Mouse (Mus musculus): ENCODE measurements around the gene Myo9a. TPM values are rescaled to one million over a fixed set of nuclear protein-coding genes. Genes with fewer than 3 reads are reported as not detected.

Myo9a gene
- polyA plus RNA-seq, 1 experiment from 2014 or later: 11.7 TPM

DNA sequence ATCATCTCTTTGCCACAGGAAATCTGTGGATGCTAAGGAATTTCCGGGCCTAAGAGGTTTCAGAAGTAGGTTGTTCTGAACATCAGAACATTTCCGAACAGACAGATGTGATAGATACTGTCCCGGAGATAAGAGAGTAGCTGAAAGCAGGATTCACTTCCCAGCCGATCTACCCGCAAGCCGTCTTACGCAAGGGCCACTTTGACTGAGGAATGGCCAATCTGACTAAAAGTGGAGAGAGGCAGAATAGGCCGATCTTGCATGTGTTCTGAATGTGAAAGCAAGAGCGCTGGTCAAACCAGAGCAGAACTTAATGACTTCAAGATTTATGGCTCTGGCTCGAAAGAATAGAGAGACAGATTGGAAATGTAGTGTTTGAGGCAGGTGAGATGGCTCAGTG lies 25.2 kb upstream of the Myo9a start:
- 64% methylated on average over 10 of the region's 10 CpGs for WGBS
- H3K9me3 ChIP-seq (replicated peaks): no peaks in the 10 kb centered on the region

DNA sequence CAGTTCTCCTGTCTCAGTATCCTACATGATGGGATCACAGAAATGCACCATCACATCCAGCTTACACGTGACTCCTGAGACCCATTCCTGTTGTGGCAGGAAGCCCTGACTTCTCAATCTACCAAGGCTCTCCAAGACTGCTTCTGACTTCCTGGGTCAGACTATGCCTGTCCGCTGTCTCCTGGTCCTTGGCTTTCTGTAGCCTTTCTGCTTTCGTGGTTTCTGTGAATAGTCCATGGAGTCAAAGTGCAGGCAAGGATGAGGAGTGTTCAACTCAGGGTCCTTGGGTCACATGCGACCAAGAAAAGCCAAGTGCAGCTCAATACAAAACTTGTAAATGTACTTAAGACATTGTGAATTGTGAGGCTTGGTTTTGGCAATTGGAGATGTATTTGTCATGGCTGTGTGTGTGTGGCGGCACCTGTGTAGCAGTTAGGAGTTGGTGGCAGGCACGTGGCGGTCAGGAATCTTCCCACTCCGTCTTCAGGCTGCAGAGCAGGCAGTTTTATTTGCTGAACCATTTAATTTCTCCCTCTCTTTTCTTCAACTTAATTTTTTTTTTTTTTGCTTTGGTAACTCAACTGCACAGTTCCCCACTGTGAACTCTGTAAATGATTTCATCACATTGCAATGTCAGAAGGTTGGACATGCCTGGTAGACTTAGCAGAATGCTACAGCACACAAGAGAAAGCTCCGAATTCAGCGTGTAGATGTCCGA lies 23.0 kb upstream of the Myo9a start:
- no peak overlapping the region for H3K4me3 ChIP-seq
- ATAC-seq (ENCODE audit: insufficient number of reproducible peaks, low FRiP score): no peak
- H3K27ac ChIP-seq (ENCODE audit: poor library complexity, severe bottlenecking): no peak overlapping the region
- H3K27me3 ChIP-seq (replicated peaks): no peaks in the 10 kb centered on the region
- H3K36me3 ChIP-seq: no peaks in the 10 kb centered on the region
- H3K9me3 ChIP-seq (replicated peaks): no peaks in the 10 kb centered on the region
- peaks cover 17% of the 10 kb centered on the region for H3K4me1 ChIP-seq (replicated peaks)
- H3K4me2 ChIP-seq: no peak overlapping the region
- H3K9ac ChIP-seq: no peak overlapping the region
- 77% methylated on average over 11 of the region's 11 CpGs for WGBS

More for the DNA sequence above, 25.2 kb upstream of the Myo9a start:
- Histone ChIP-seq H3K4me2 (no peak overlapping the region), H3K4me1 (replicated peaks) (peaks cover 17% of the 10 kb centered on the region), H3K4me3 (no peak overlapping the region), H3K9ac (no peak overlapping the region), H3K27ac (ENCODE audit: poor library complexity, severe bottlenecking) (no peak overlapping the region), H3K36me3 (no peaks in the 10 kb centered on the region), H3K27me3 (replicated peaks) (no peaks in the 10 kb centered on the region)
- ATAC-seq (ENCODE audit: insufficient number of reproducible peaks, low FRiP score): no peak

DNA sequence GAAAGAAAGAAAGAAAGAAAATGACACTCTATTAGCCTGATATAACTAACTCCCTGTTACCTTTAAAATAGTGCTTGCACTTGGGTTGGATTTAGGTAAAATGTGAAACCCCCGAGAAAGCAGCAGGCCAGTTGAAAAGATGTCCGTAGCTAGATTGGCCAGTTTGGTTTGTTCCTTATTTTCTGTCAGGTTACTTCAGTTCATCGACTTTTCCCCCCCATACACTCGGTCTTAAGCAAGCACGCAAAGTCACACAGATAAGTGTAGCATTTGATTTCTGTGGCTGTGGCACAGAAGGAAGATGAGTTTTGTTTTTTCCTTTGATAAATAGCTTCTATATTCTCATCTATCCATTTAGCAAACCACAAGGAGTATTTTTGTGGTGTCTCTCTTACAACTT lies 19.6 kb upstream of the Myo9a start:
- ATAC-seq (ENCODE audit: insufficient number of reproducible peaks, low FRiP score): no peak
- Histone ChIP-seq H3K27ac (ENCODE audit: poor library complexity, severe bottlenecking) (no peak overlapping the region), H3K27me3 (replicated peaks) (no peaks in the 10 kb centered on the region), H3K9me3 (replicated peaks) (no peaks in the 10 kb centered on the region), H3K4me2 (no peak overlapping the region), H3K9ac (no peak overlapping the region), H3K4me1 (replicated peaks) (peaks cover 15% of the 10 kb centered on the region), H3K4me3 (no peak overlapping the region), H3K36me3 (no peaks in the 10 kb centered on the region)
- WGBS: 82% methylated on average over 5 of the region's 5 CpGs

DNA sequence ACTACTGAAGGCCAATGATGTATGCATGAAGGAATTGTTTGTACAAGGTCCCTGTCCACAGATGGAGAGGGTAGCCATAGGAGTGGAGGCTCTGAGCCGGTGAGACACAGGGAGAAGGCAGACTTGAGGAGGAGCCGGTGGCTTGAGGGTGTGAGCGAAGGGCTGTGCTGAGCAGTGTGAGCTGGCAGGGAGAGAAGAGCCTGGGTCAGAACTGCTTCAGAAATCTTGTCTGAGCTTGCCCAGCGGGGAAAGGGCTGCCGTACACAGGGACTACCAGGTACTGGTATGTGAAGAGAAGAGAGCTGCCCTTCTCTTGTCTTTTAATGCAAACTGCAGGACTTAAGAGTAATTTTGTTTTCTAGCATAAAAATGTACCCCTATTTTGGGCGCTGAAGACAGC lies 17.6 kb upstream of the Myo9a start:
- no peak overlapping the region for H3K27ac ChIP-seq (ENCODE audit: poor library complexity, severe bottlenecking)

DNA sequence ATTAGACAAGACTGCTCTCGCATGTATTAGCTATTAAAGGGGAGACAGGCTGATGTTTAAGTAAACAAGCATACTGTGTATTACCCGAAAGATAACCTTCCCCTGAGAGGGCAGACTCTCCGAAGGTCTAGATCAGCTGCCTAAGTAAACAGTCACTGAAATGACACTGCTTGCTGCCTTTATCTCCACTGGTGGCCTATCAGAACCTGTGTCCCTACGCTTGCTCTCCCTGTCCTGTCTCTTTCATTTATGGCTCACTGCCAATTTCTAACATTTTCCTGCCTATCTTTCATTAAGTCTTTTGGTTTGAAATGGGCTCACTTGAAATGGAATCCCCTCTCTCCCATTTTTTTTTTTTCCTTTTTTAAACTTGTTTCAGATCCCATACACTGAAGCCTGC lies 15.3 kb upstream of the Myo9a start:
- ATAC-seq (ENCODE audit: insufficient number of reproducible peaks, low FRiP score): peak; percentile 48; the same call in 1 of the 2 replicates
- 11% methylated on average over 4 of the region's 4 CpGs for WGBS

More for the DNA sequence above, 17.6 kb upstream of the Myo9a start:
- ATAC-seq (ENCODE audit: insufficient number of reproducible peaks, low FRiP score): no peak
- 50% methylated on average over 6 of the region's 6 CpGs for WGBS
- no peaks in the 10 kb centered on the region for H3K27me3 ChIP-seq (replicated peaks)
- H3K4me2 ChIP-seq: no peak overlapping the region
- H3K9me3 ChIP-seq (replicated peaks): no peaks in the 10 kb centered on the region
- H3K36me3 ChIP-seq: no peaks in the 10 kb centered on the region
- no peak overlapping the region for H3K9ac ChIP-seq
- H3K4me1 ChIP-seq (replicated peaks): peaks cover 25% of the 10 kb centered on the region
- no peak overlapping the region for H3K4me3 ChIP-seq

DNA sequence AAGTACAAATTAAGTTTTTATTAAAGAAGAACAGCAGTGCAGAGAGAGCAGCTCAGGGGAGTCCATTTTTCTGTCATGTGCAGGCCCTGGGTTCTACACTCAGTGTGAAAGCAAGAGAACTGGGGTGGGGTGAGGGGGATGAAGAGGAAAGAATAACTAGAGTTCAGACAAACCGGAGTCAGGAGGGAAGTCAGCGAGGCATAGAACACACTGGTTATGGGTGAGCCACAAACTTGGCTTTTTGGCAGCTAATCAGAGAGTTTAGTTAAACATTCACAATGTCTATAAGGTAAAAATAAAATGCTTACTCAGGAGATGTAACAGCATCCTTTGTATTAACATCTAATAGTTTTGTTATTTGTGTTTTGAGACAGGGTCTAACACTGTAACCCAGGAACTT lies 10.1 kb upstream of the Myo9a start:
- Histone ChIP-seq H3K36me3 (no peaks in the 10 kb centered on the region), H3K4me1 (replicated peaks) (peaks cover 16% of the 10 kb centered on the region), H3K27ac (ENCODE audit: poor library complexity, severe bottlenecking) (no peak overlapping the region), H3K4me3 (no peak overlapping the region), H3K4me2 (no peak overlapping the region), H3K9me3 (replicated peaks) (no peaks in the 10 kb centered on the region), H3K27me3 (replicated peaks) (no peaks in the 10 kb centered on the region), H3K9ac (no peak overlapping the region)
- ATAC-seq (ENCODE audit: insufficient number of reproducible peaks, low FRiP score): no peak
- 80% methylated on average over 2 of the region's 2 CpGs for WGBS

More for the DNA sequence above, 15.3 kb upstream of the Myo9a start:
- Histone ChIP-seq H3K36me3 (no peaks in the 10 kb centered on the region), H3K4me3 (no peak overlapping the region), H3K9ac (no peak overlapping the region), H3K9me3 (replicated peaks) (no peaks in the 10 kb centered on the region), H3K27ac (ENCODE audit: poor library complexity, severe bottlenecking) (peak overlapping the region; percentile 62), H3K27me3 (replicated peaks) (no peaks in the 10 kb centered on the region), H3K4me2 (no peak overlapping the region), H3K4me1 (replicated peaks) (peaks cover 25% of the 10 kb centered on the region)

GRCm38 (mm10) chr9:59743903-59744302 lies 6.8 kb upstream of the Myo9a start:
- H3K4me1 ChIP-seq (replicated peaks): peaks cover 3% of the 10 kb centered on the region; the same call in 1 of the 2 replicates
- no peak overlapping the region for H3K4me2 ChIP-seq
- H3K27me3 ChIP-seq (replicated peaks): no peaks in the 10 kb centered on the region
- H3K27ac ChIP-seq (ENCODE audit: poor library complexity, severe bottlenecking): no peak overlapping the region
- H3K9me3 ChIP-seq (replicated peaks): no peaks in the 10 kb centered on the region
- no peak overlapping the region for H3K4me3 ChIP-seq
- no peak overlapping the region for H3K9ac ChIP-seq
- ATAC-seq (ENCODE audit: insufficient number of reproducible peaks, low FRiP score): no peak
- H3K36me3 ChIP-seq: no peaks in the 10 kb centered on the region
- 89% methylated on average over 3 of the region's 3 CpGs for WGBS

DNA sequence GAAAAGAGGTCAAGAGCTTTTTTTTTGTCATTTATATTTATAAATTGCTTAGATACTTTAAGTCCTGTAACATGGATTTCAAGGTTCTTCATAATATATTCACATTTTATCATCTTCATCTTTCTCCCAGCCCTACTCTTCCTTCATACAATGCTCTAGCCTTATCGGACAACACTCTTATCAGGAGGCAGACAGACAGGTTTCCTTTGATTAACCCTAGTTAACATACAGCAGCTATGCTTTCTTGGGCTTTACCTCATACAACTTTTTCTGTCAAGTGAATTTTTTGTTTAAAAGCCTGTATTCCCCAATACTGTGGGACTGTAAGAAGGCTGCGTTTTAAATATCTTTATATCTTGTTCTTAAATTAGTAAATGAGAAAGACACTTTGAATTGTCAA lies 2.3 kb upstream of the Myo9a start:
- Histone ChIP-seq H3K4me1 (replicated peaks) (peaks cover 9% of the 10 kb centered on the region), H3K4me2 (no peak overlapping the region), H3K27me3 (replicated peaks) (no peaks in the 10 kb centered on the region), H3K36me3 (no peaks in the 10 kb centered on the region), H3K27ac (ENCODE audit: poor library complexity, severe bottlenecking) (no peak overlapping the region), H3K9me3 (replicated peaks) (no peaks in the 10 kb centered on the region), H3K9ac (no peak overlapping the region), H3K4me3 (no peak overlapping the region)
- 63% methylated on average over 2 of the region's 2 CpGs for WGBS
- ATAC-seq (ENCODE audit: insufficient number of reproducible peaks, low FRiP score): no peak

GRCm38 (mm10) chr9:59748969-59749368 lies 1.7 kb upstream of the Myo9a start:
- H3K4me1 ChIP-seq (replicated peaks): peaks cover 9% of the 10 kb centered on the region
- no peaks in the 10 kb centered on the region for H3K27me3 ChIP-seq (replicated peaks)
- no peak overlapping the region for H3K27ac ChIP-seq (ENCODE audit: poor library complexity, severe bottlenecking)
- H3K9me3 ChIP-seq (replicated peaks): no peaks in the 10 kb centered on the region
- no peaks in the 10 kb centered on the region for H3K36me3 ChIP-seq
- WGBS: 75% methylated on average over 11 of the region's 11 CpGs
- H3K4me3 ChIP-seq: no peak overlapping the region
- ATAC-seq (ENCODE audit: insufficient number of reproducible peaks, low FRiP score): no peak
- no peak overlapping the region for H3K9ac ChIP-seq
- peak overlapping the region; percentile 2; the same call in 1 of the 2 replicates for H3K4me2 ChIP-seq

DNA sequence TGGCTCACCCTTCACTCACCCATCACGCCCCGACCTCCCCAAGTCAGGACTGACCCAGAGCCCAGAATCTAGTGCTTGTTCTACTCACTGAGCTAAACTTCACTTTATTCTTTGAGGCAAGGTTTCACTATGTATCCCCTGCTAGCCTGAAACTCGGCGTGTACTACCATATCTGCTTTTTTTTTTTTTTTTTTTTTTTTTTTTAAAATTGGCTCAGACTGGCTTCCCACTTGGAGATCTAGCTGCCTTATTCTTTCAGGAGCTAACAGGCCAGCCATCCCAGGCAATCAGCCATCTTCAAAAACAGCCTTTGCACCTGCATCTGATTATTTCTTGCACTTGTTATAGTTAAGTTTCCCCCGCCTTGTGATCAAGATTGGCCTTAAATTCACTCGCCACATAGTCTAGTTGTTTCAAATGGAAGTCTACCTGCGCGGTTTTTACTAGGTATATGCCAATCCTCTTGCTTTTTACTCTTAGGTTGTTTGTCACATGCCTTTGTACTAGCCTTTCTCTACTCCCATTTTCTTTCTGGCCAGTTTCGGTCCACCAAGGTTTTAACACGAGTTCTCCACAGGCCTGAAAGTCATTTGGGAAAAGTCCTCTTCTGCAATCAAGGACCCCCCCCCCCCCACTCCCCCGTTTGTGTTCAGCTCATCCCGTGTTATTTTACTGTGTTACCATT lies 973 bp upstream of the Myo9a start:
- peak overlapping the region; percentile 84 for H3K9ac ChIP-seq
- H3K4me1 ChIP-seq (replicated peaks): peaks cover 9% of the 10 kb centered on the region
- peak overlapping the region; percentile 74 for H3K4me3 ChIP-seq
- 29% methylated on average over 12 of the region's 12 CpGs for WGBS
- peak overlapping the region; percentile 92; the same call in 1 of the 2 replicates for H3K27ac ChIP-seq (ENCODE audit: poor library complexity, severe bottlenecking)
- no peaks in the 10 kb centered on the region for H3K27me3 ChIP-seq (replicated peaks)
- no peaks in the 10 kb centered on the region for H3K36me3 ChIP-seq
- ATAC-seq (ENCODE audit: insufficient number of reproducible peaks, low FRiP score): no peak
- H3K4me2 ChIP-seq: peak overlapping the region; percentile 93
- no peaks in the 10 kb centered on the region for H3K9me3 ChIP-seq (replicated peaks)

DNA sequence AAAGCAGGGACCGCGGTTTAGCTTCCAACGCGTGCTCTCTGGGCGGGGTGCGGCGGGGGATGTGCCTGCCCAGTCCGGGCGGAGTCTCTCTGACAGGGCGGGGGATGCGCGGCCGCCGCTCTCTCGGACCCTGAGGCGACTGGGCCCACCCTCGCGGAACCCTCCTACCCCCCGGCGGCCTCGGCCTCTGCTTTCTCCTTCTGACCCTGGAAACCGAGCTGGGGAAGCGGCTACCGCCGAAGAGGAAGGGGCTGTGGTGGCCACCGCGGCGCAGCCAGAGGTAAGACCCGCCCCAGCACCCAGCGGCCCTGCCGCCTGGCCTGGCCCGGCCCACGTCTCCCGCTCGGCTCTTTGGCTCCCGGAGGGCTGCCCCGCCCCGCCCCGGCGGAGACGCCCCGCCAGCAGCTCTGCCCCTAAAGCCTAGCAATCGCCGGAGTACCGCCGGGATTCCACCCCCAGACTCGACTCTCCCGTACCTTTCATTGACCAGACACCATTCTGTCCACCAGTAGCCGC lies 428 bp downstream of the Myo9a start:
- Histone ChIP-seq H3K4me2 (peak overlapping the region; percentile 93), H3K9me3 (replicated peaks) (no peaks in the 10 kb centered on the region), H3K4me1 (replicated peaks) (peaks cover 9% of the 10 kb centered on the region), H3K27ac (ENCODE audit: poor library complexity, severe bottlenecking) (peak overlapping the region; percentile 93), H3K27me3 (replicated peaks) (no peaks in the 10 kb centered on the region), H3K36me3 (no peaks in the 10 kb centered on the region), H3K4me3 (peak overlapping the region; percentile 74), H3K9ac (peak overlapping the region; percentile 80)
- ATAC-seq (ENCODE audit: insufficient number of reproducible peaks, low FRiP score): peak; percentile 95
- under 1% methylated on average over 45 of the region's 49 CpGs for WGBS

All from heart, embryonic 12.5 days (tissue).